8 mouse cellular contexts compared by ENCODE assay signal in genomic region chr8:64946441-64946819, GRCm38 (mm10). TPM values are rescaled to one million over a fixed set of nuclear protein-coding genes. Genes with fewer than 3 reads are reported as not detected.
DNase-seq lines count a peak whose midpoint lies in the region; ATAC-seq and TF ChIP-seq lines count a peak whose summit lies in the region.

No protein-coding gene starts in this region.

- 0 out of 2 replicates have a peak, but pooled peaks cover 4% of the 10 kb centered on the region for H3K9me3 ChIP-seq in limb, embryonic 13.5 days
- no peaks in the 10 kb centered on the region for H3K9me3 ChIP-seq in stomach, postnatal 0 days (ENCODE audit: control insufficient read depth, low read length)

- no peak for ATAC-seq in limb, embryonic 13.5 days (ENCODE audit: low FRiP score, low read depth)
- ATAC-seq in stomach, postnatal 0 days (ENCODE audit: low FRiP score, low TSS enrichment): no peak

- no peaks in the 10 kb centered on the region for H3K36me3 ChIP-seq in thymus, adult 2 months (ENCODE audit: control insufficient read depth, insufficient read depth, low read length)
- no peaks in the 10 kb centered on the region for H3K36me3 ChIP-seq in limb, embryonic 13.5 days
- H3K36me3 ChIP-seq in stomach, postnatal 0 days (ENCODE audit: control insufficient read depth, insufficient read depth, low read length): no peaks in the 10 kb centered on the region

- TF ChIP-seq EP300 in stomach, postnatal 0 days (optimal IDR thresholded peaks at IDR 0.05): no peak

- under 1% methylated on average over 8 of the region's 8 CpGs for WGBS in thymus, adult 2 months
- WGBS in limb, embryonic 13.5 days: 62% methylated on average over 8 of the region's 8 CpGs
- 45% methylated on average over 8 of the region's 8 CpGs for WGBS in stomach, postnatal 0 days

- H3K4me3 ChIP-seq in thymus, adult 2 months (ENCODE audit: control insufficient read depth, insufficient read depth, low read length): no peak overlapping the region
- H3K4me3 ChIP-seq in limb, embryonic 13.5 days: peak overlapping the region; percentile 78
- H3K4me3 ChIP-seq in stomach, postnatal 0 days (ENCODE audit: low read depth, low read length): peak overlapping the region; percentile 85

- TF ChIP-seq POLR2A in thymus, adult 2 months (IDR thresholded peaks at IDR 0.05; ENCODE audit: control insufficient read depth, extremely low read depth, insufficient read depth, low read length, poor library complexity): no peak

- no peak overlapping the region for H3K9ac ChIP-seq in limb, embryonic 13.5 days
- H3K9ac ChIP-seq in stomach, postnatal 0 days (ENCODE audit: low read length): no peak overlapping the region

- H3K4me1 ChIP-seq in thymus, adult 2 months (replicated peaks; ENCODE audit: control insufficient read depth, insufficient read depth, low read length): peaks cover 31% of the 10 kb centered on the region
- H3K4me1 ChIP-seq in limb, embryonic 13.5 days: 0 out of 2 replicates have a peak, but pooled peaks cover 2% of the 10 kb centered on the region
- H3K4me1 ChIP-seq in stomach, postnatal 0 days (replicated peaks; ENCODE audit: control insufficient read depth, insufficient read depth): no peaks in the 10 kb centered on the region

- peak overlapping the region; percentile 74; the same call in 1 of the 2 replicates for H3K4me2 ChIP-seq in limb, embryonic 13.5 days (replicated peaks)
- peak overlapping the region; percentile 64 for H3K4me2 ChIP-seq in stomach, postnatal 0 days (replicated peaks; ENCODE audit: low read depth)

- TF ChIP-seq CTCF in thymus, adult 2 months (IDR thresholded peaks at IDR 0.05; ENCODE audit: borderline replicate concordance, control insufficient read depth, extremely low read depth, insufficient read depth, low read length, poor library complexity): no peak
- TF ChIP-seq CTCF in stomach, postnatal 0 days (IDR thresholded peaks at IDR 0.05; ENCODE audit: low read depth): no peak

- H3K27ac ChIP-seq in thymus, adult 2 months (ENCODE audit: control insufficient read depth, insufficient read depth, low read length): peak overlapping the region; percentile 87
- no peak overlapping the region for H3K27ac ChIP-seq in limb, embryonic 13.5 days
- H3K27ac ChIP-seq in stomach, postnatal 0 days (replicated peaks): no peak overlapping the region

- H3K27me3 ChIP-seq in thymus, adult 2 months (ENCODE audit: control insufficient read depth, insufficient read depth, low read length): no peaks in the 10 kb centered on the region
- peaks cover 25% of the 10 kb centered on the region for H3K27me3 ChIP-seq in limb, embryonic 13.5 days
- H3K27me3 ChIP-seq in stomach, postnatal 0 days (ENCODE audit: control insufficient read depth, insufficient read depth, low read length): peaks cover 2% of the 10 kb centered on the region; the same call in 1 of the 2 replicates

- peak; percentile 21 for DNase-seq in cerebellum, adult 9-10 months
- no peak for DNase-seq in cerebellum, postnatal 25 days
- peak; percentile 23 for DNase-seq in thymus, adult 2 months
- DNase-seq in thymus, adult 18-20 months: no peak
- DNase-seq in stomach, postnatal 0 days (ENCODE audit: low spot score): no peak
- no peak for DNase-seq in ovary, adult 18-20 months (ENCODE audit: low spot score)
- DNase-seq in layer of hippocampus, adult 9-11 months: no peak

RNA-seq across cellular contexts. Expression of gene Tmem192, which starts 0.6 kb away (rescaled TPM):
- 58.2 and 71.8 TPM in 2 replicates for polyA plus RNA-seq in thymus, adult 2 months (2012; rRNA removed)
- 21.7 and 22.2 TPM in 2 replicates for polyA plus RNA-seq in limb, embryonic 13.5 days (2015; fragmentation: Nextera tagmentation; extraction: Ambion mirVana)
- 36.6 and 37.2 TPM in 2 replicates for polyA plus RNA-seq in stomach, postnatal 0 days (2015; fragmentation: Nextera tagmentation; extraction: Ambion mirVana)

RNA-seq across cellular contexts. Expression of gene Trim75, which starts 41.2 kb away (rescaled TPM):
- polyA plus RNA-seq in thymus, adult 2 months (2012; rRNA removed): not detected in 2 replicates
- polyA plus RNA-seq in limb, embryonic 13.5 days (2015; fragmentation: Nextera tagmentation; extraction: Ambion mirVana): not detected in 2 replicates
- not detected in 2 replicates for polyA plus RNA-seq in stomach, postnatal 0 days (2015; fragmentation: Nextera tagmentation; extraction: Ambion mirVana)

Comparison
In these comparisons a context has a peak if more than half of its experiments do, and no peak if none do; other contexts are left out.
1. DNase-seq: peak in cerebellum, adult 9-10 months (single experiment) and thymus, adult 2 months (single experiment); none in cerebellum, postnatal 25 days (0 of 2), thymus, adult 18-20 months (0 of 2), stomach, postnatal 0 days (single experiment), ovary, adult 18-20 months (single experiment) and layer of hippocampus, adult 9-11 months (single experiment).